Mouse (Mus musculus) G1E (cell line): ENCODE data around the gene Olfr1102. TPM values are rescaled to one million over a fixed set of nuclear protein-coding genes. Genes with fewer than 3 reads are reported as not detected.

Source experiments
- ATAC-seq: 2 replicates; pipeline ENCODE4 v1.8.0; 2016; ENCODE audit warnings: mild to moderate bottlenecking; ENCODE audit not compliant: insufficient number of reproducible peaks, poor library complexity, low FRiP score, severe bottlenecking; ENCODE audit errors: extremely low read depth
- DNase-seq: peaks from one replicate; pipeline ENCODE4 v3.0.0; 2012; ENCODE audit warnings: low spot score
- H3K27me3 ChIP-seq: 2 replicates; pipeline ENCODE4 v1.6.1; 2012; ENCODE audit warnings: mild to moderate bottlenecking, low read length, inconsistent platforms; ENCODE audit not compliant: insufficient read depth
- H3K36me3 ChIP-seq: replicated peaks from 2 replicates; pipeline ENCODE3; 2012; ENCODE audit warnings: mild to moderate bottlenecking, inconsistent platforms
- H3K4me1 ChIP-seq: 2 replicates; pipeline ENCODE4 v1.6.1; 2012; ENCODE audit warnings: low read depth, low read length, inconsistent platforms, mixed read lengths; ENCODE audit not compliant: insufficient read depth
- H3K4me3 ChIP-seq: 2 replicates; pipeline ENCODE4 v1.5.1; 2012; ENCODE audit warnings: low read depth, mild to moderate bottlenecking, inconsistent platforms, low read length, moderate library complexity, mixed read lengths
- H3K9me3 ChIP-seq: replicated peaks from 2 replicates; pipeline ENCODE4 v1.6.1; 2012; ENCODE audit warnings: inconsistent platforms
- CTCF ChIP-seq: IDR thresholded peaks from 2 replicates; pipeline ENCODE4 v1.5.1; 2012; ENCODE audit warnings: low read depth, low read length, inconsistent platforms, mixed read lengths
- GATA1 ChIP-seq: IDR thresholded peaks from 2 replicates; pipeline ENCODE4 v1.6.1; 2012; ENCODE audit warnings: borderline replicate concordance, low read length, inconsistent platforms, mixed read lengths
- GATA2 ChIP-seq: IDR thresholded peaks from 2 replicates; pipeline ENCODE4 v1.6.1; 2012; ENCODE audit warnings: low read depth, low read length, inconsistent platforms, borderline replicate concordance
- POLR2AphosphoS5 ChIP-seq: IDR thresholded peaks from 2 replicates; pipeline ENCODE4 v1.6.1; 2012; ENCODE audit warnings: low read depth, low read length, inconsistent platforms; ENCODE audit not compliant: insufficient replicate concordance
- TAL1 ChIP-seq: conservative IDR thresholded peaks from 2 replicates; pipeline ENCODE4 v1.6.1; 2012; ENCODE audit warnings: low read depth, low read length, inconsistent platforms, mixed read lengths
- polyA plus RNA-seq: library from polyadenylated mRNA; stranded (reverse); fragments of >175 nt; gene quantifications from 2 replicates; pipeline ENCODE4 v1.2.3, GENCODE M21; 2012
- total RNA-seq, 2 experiments: library from RNA; stranded (forward) in 1 of 2; stranded (reverse) in 1 of 2; fragments of 200-1000 nt in 1 of 2; fragments of >200 nt in 1 of 2; fragmentation: Nextera tagmentation in 1 of 2; gene quantifications; 2 replicates each; pipeline ENCODE4 v1.2.3; 2014 to 2017

The Olfr1102 gene
- total RNA-seq (2014; fragmentation: Nextera tagmentation) (not detected in 2 replicates), total RNA-seq (2017) (not detected in 2 replicates), polyA plus RNA-seq (not detected in 2 replicates)

GRCm38 (mm10) chr2:86998098-86998497 lies at the start of gene Olfr1102:
TSS of gene Olfr1102 (plus strand) at chr2:86998398.
- TF ChIP-seq GATA1 (no peak), POLR2AphosphoS5 (no peak), GATA2 (no peak), TAL1 (no peak), CTCF (no peak)
- no peaks in the 10 kb centered on the region for H3K4me1 ChIP-seq
- ATAC-seq (no peak), DNase-seq (no peak)
- no peaks in the 10 kb centered on the region for H3K36me3 ChIP-seq
- no peak within 1 kb of the TSS for H3K4me3 ChIP-seq
- no peaks in the 10 kb centered on the region for H3K27me3 ChIP-seq
- H3K9me3 ChIP-seq = no peaks in the 10 kb centered on the region

GRCm38 (mm10) chr2:86960593-86960992 lies 37.6 kb upstream of the Olfr1102 start, which contains the start of gene Olfr1099:
TSS of gene Olfr1099 (minus strand) at chr2:86960693.
- DNase-seq (no peak), ATAC-seq (no peak)
- Histone ChIP-seq H3K9me3 (no peaks in the 10 kb centered on the region), H3K27me3 (no peaks in the 10 kb centered on the region), H3K4me3 (no peak within 1 kb of the TSS), H3K36me3 (no peaks in the 10 kb centered on the region), H3K4me1 (no peaks in the 10 kb centered on the region)
- TF ChIP-seq CTCF (no peak), POLR2AphosphoS5 (no peak)

GRCm38 (mm10) chr2:86979854-86980253 lies 18.3 kb upstream of the Olfr1102 start, which contains the start of gene Olfr1100:
TSS of gene Olfr1100 (minus strand) at chr2:86979954.
- Histone ChIP-seq H3K36me3 (no peaks in the 10 kb centered on the region), H3K9me3 (no peaks in the 10 kb centered on the region), H3K27me3 (no peaks in the 10 kb centered on the region), H3K4me3 (no peak within 1 kb of the TSS), H3K4me1 (no peaks in the 10 kb centered on the region)
- DNase-seq (no peak), ATAC-seq (no peak)
- TF ChIP-seq TAL1 (no peak), GATA1 (no peak), GATA2 (no peak), POLR2AphosphoS5 (no peak), CTCF (no peak)

GRCm38 (mm10) chr2:86991121-86991520 lies 7.1 kb upstream of the Olfr1102 start, which contains the start of gene Olfr1101:
TSS of gene Olfr1101 (minus strand) at chr2:86991221.
- no peaks in the 10 kb centered on the region for H3K36me3 ChIP-seq
- H3K27me3 ChIP-seq = no peaks in the 10 kb centered on the region
- H3K9me3 ChIP-seq = no peaks in the 10 kb centered on the region
- ATAC-seq (no peak), DNase-seq (no peak)
- H3K4me3 ChIP-seq = no peak within 1 kb of the TSS
- no peaks in the 10 kb centered on the region for H3K4me1 ChIP-seq
- no peak for TF ChIP-seq GATA1
- TF ChIP-seq CTCF = no peak
- no peak for TF ChIP-seq GATA2
- TF ChIP-seq POLR2AphosphoS5 = no peak
- TF ChIP-seq TAL1 = no peak

- no peaks in the 10 kb centered on the region for H3K4me1 ChIP-seq
Measured at GRCm38 (mm10) chr2:87026980-87027379, 28.8 kb downstream of the Olfr1102 start, which contains the start of gene Olfr1104. TSS of gene Olfr1104 (minus strand) at chr2:87027080.

GRCm38 (mm10) chr2:87036431-87036830 lies 38.2 kb downstream of the Olfr1102 start, which contains the start of gene Olfr1105:
TSS of gene Olfr1105 (minus strand) at chr2:87036531.
- TF ChIP-seq CTCF = no peak
- no peak for TF ChIP-seq GATA2
- no peak for TF ChIP-seq POLR2AphosphoS5
- TF ChIP-seq TAL1 = no peak
- TF ChIP-seq GATA1 = no peak
- Histone ChIP-seq H3K27me3 (no peaks in the 10 kb centered on the region), H3K4me3 (no peak within 1 kb of the TSS), H3K9me3 (0 out of 2 replicates have a peak, but pooled peaks cover 4% of the 10 kb centered on the region), H3K4me1 (no peaks in the 10 kb centered on the region), H3K36me3 (no peaks in the 10 kb centered on the region)
- no peak for DNase-seq
- ATAC-seq = no peak

More at GRCm38 (mm10) chr2:87026980-87027379, 28.8 kb downstream of the Olfr1102 start, which contains the start of gene Olfr1104:
- no peaks in the 10 kb centered on the region for H3K9me3 ChIP-seq
- H3K27me3 ChIP-seq = no peaks in the 10 kb centered on the region
- H3K36me3 ChIP-seq = no peaks in the 10 kb centered on the region
- H3K4me3 ChIP-seq = no peak within 1 kb of the TSS
- no peak for ATAC-seq
- DNase-seq = no peak
- TF ChIP-seq GATA2 = no peak

- DNase-seq (no peak), ATAC-seq (no peak)
- Histone ChIP-seq H3K4me1 (no peaks in the 10 kb centered on the region), H3K27me3 (no peaks in the 10 kb centered on the region), H3K36me3 (no peaks in the 10 kb centered on the region), H3K9me3 (no peaks in the 10 kb centered on the region), H3K4me3 (no peak within 1 kb of the TSS)
- TF ChIP-seq TAL1 (no peak), GATA2 (no peak), CTCF (no peak), GATA1 (no peak), POLR2AphosphoS5 (no peak)
Measured at GRCm38 (mm10) chr2:87052173-87052572, 54.0 kb downstream of the Olfr1102 start, which contains the start of gene Olfr1106. TSS of gene Olfr1106 (minus strand) at chr2:87052273.

Other genes starting within 250 kb of the Olfr1102 start
Only the 20 nearest of the 22 such genes appear.
- gene Olfr1093, start 215.9 kb upstream of the Olfr1102 start, total RNA-seq (2014; fragmentation: Nextera tagmentation) = not detected in 2 replicates
- gene Olfr1093, start 215.9 kb upstream of the Olfr1102 start, total RNA-seq (2017) = 0.33 TPM in 1 of 2 replicates, not detected in the other
- not detected in 2 replicates for gene Olfr1093, start 215.9 kb upstream of the Olfr1102 start, polyA plus RNA-seq
- gene Olfr141, start 188.4 kb upstream of the Olfr1102 start, total RNA-seq (2014; fragmentation: Nextera tagmentation) = not detected in 2 replicates
- gene Olfr141, start 188.4 kb upstream of the Olfr1102 start, total RNA-seq (2017) = 0.17 TPM in 1 of 2 replicates, not detected in the other
- not detected in 2 replicates for gene Olfr141, start 188.4 kb upstream of the Olfr1102 start, polyA plus RNA-seq
- gene Olfr1094, start 173.7 kb upstream of the Olfr1102 start, total RNA-seq (2014; fragmentation: Nextera tagmentation) = not detected in 2 replicates
- gene Olfr1094, start 173.7 kb upstream of the Olfr1102 start, total RNA-seq (2017) = not detected in 2 replicates
- gene Olfr1094, start 173.7 kb upstream of the Olfr1102 start, polyA plus RNA-seq = not detected in 2 replicates
- gene Olfr1095, start 146.7 kb upstream of the Olfr1102 start, total RNA-seq (2014; fragmentation: Nextera tagmentation) = not detected in 2 replicates
- 0.17 and 0.33 TPM in 2 replicates for gene Olfr1095, start 146.7 kb upstream of the Olfr1102 start, total RNA-seq (2017)
- gene Olfr1095, start 146.7 kb upstream of the Olfr1102 start, polyA plus RNA-seq = not detected in 2 replicates
- not detected in 2 replicates for gene Gm13723, start 123.6 kb upstream of the Olfr1102 start, total RNA-seq (2014; fragmentation: Nextera tagmentation)
- gene Gm13723, start 123.6 kb upstream of the Olfr1102 start, total RNA-seq (2017) = under 0.01 TPM in 1 of 2 replicates, not detected in the other
- gene Gm13723, start 123.6 kb upstream of the Olfr1102 start, polyA plus RNA-seq = not detected in 2 replicates
- not detected in 2 replicates for gene Olfr1097, start 106.2 kb upstream of the Olfr1102 start, total RNA-seq (2014; fragmentation: Nextera tagmentation)
- 0.05 and 0.06 TPM in 2 replicates for gene Olfr1097, start 106.2 kb upstream of the Olfr1102 start, total RNA-seq (2017)
- not detected in 2 replicates for gene Olfr1097, start 106.2 kb upstream of the Olfr1102 start, polyA plus RNA-seq
- gene Olfr1098, start 73.9 kb upstream of the Olfr1102 start, total RNA-seq (2014; fragmentation: Nextera tagmentation) = not detected in 2 replicates
- 0.05 TPM in 1 of 2 replicates, not detected in the other for gene Olfr1098, start 73.9 kb upstream of the Olfr1102 start, total RNA-seq (2017)
- not detected in 2 replicates for gene Olfr1098, start 73.9 kb upstream of the Olfr1102 start, polyA plus RNA-seq
- not detected in 2 replicates for gene Olfr1099, start 37.7 kb upstream of the Olfr1102 start, total RNA-seq (2014; fragmentation: Nextera tagmentation)
- gene Olfr1099, start 37.7 kb upstream of the Olfr1102 start, total RNA-seq (2017) = 0.33 TPM in 1 of 2 replicates, not detected in the other
- gene Olfr1099, start 37.7 kb upstream of the Olfr1102 start, polyA plus RNA-seq = not detected in 2 replicates
- not detected in 2 replicates for gene Olfr1100, start 18.4 kb upstream of the Olfr1102 start, total RNA-seq (2014; fragmentation: Nextera tagmentation)
- gene Olfr1100, start 18.4 kb upstream of the Olfr1102 start, total RNA-seq (2017) = 0.11 TPM in 1 of 2 replicates, not detected in the other
- gene Olfr1100, start 18.4 kb upstream of the Olfr1102 start, polyA plus RNA-seq = not detected in 2 replicates
- not detected in 2 replicates for gene Olfr1101, start 7.2 kb upstream of the Olfr1102 start, total RNA-seq (2014; fragmentation: Nextera tagmentation)
- gene Olfr1101, start 7.2 kb upstream of the Olfr1102 start, total RNA-seq (2017) = 0.05 and 0.06 TPM in 2 replicates
- gene Olfr1101, start 7.2 kb upstream of the Olfr1102 start, polyA plus RNA-seq = not detected in 2 replicates
- not detected in 2 replicates for gene Olfr1104, start 28.7 kb downstream of the Olfr1102 start, total RNA-seq (2014; fragmentation: Nextera tagmentation)
- gene Olfr1104, start 28.7 kb downstream of the Olfr1102 start, total RNA-seq (2017) = 0.71 TPM in 1 of 2 replicates, not detected in the other
- gene Olfr1104, start 28.7 kb downstream of the Olfr1102 start, polyA plus RNA-seq = not detected in 2 replicates
- gene Olfr1105, start 38.1 kb downstream of the Olfr1102 start, total RNA-seq (2014; fragmentation: Nextera tagmentation) = not detected in 2 replicates
- gene Olfr1105, start 38.1 kb downstream of the Olfr1102 start, total RNA-seq (2017) = 0.16 and 0.17 TPM in 2 replicates
- not detected in 2 replicates for gene Olfr1105, start 38.1 kb downstream of the Olfr1102 start, polyA plus RNA-seq
- gene Olfr1106, start 53.9 kb downstream of the Olfr1102 start, total RNA-seq (2014; fragmentation: Nextera tagmentation) = not detected in 2 replicates
- gene Olfr1106, start 53.9 kb downstream of the Olfr1102 start, total RNA-seq (2017) = 0.05 and 0.12 TPM in 2 replicates
- gene Olfr1106, start 53.9 kb downstream of the Olfr1102 start, polyA plus RNA-seq = not detected in 2 replicates
- not detected in 2 replicates for gene Olfr1107, start 77.4 kb downstream of the Olfr1102 start, total RNA-seq (2014; fragmentation: Nextera tagmentation)
- 0.29 TPM in 1 of 2 replicates, not detected in the other for gene Olfr1107, start 77.4 kb downstream of the Olfr1102 start, total RNA-seq (2017)
- not detected in 2 replicates for gene Olfr1107, start 77.4 kb downstream of the Olfr1102 start, polyA plus RNA-seq
- not detected in 2 replicates for gene Olfr1109, start 97.6 kb downstream of the Olfr1102 start, total RNA-seq (2014; fragmentation: Nextera tagmentation)
- gene Olfr1109, start 97.6 kb downstream of the Olfr1102 start, total RNA-seq (2017) = 0.22 TPM in 1 of 2 replicates, not detected in the other
- gene Olfr1109, start 97.6 kb downstream of the Olfr1102 start, polyA plus RNA-seq = not detected in 2 replicates
- not detected in 2 replicates for gene Olfr259, start 116.2 kb downstream of the Olfr1102 start, total RNA-seq (2014; fragmentation: Nextera tagmentation)
- 0.11 TPM in 1 of 2 replicates, not detected in the other for gene Olfr259, start 116.2 kb downstream of the Olfr1102 start, total RNA-seq (2017)
- not detected in 2 replicates for gene Olfr259, start 116.2 kb downstream of the Olfr1102 start, polyA plus RNA-seq
- gene Olfr1110, start 141.9 kb downstream of the Olfr1102 start, total RNA-seq (2014; fragmentation: Nextera tagmentation) = not detected in 2 replicates
- gene Olfr1110, start 141.9 kb downstream of the Olfr1102 start, total RNA-seq (2017) = 0.11 and 0.17 TPM in 2 replicates
- not detected in 2 replicates for gene Olfr1110, start 141.9 kb downstream of the Olfr1102 start, polyA plus RNA-seq
- gene Olfr1111, start 154.2 kb downstream of the Olfr1102 start, total RNA-seq (2014; fragmentation: Nextera tagmentation) = not detected in 2 replicates
- gene Olfr1111, start 154.2 kb downstream of the Olfr1102 start, total RNA-seq (2017) = 0.23 TPM in 1 of 2 replicates, not detected in the other
- gene Olfr1111, start 154.2 kb downstream of the Olfr1102 start, polyA plus RNA-seq = not detected in 2 replicates
- not detected in 2 replicates for gene Olfr1112, start 189.4 kb downstream of the Olfr1102 start, total RNA-seq (2014; fragmentation: Nextera tagmentation)
- 0.44 TPM in 1 of 2 replicates, not detected in the other for gene Olfr1112, start 189.4 kb downstream of the Olfr1102 start, total RNA-seq (2017)
- not detected in 2 replicates for gene Olfr1112, start 189.4 kb downstream of the Olfr1102 start, polyA plus RNA-seq
- not detected in 2 replicates for gene Olfr1113, start 210.6 kb downstream of the Olfr1102 start, total RNA-seq (2014; fragmentation: Nextera tagmentation)
- 0.05 TPM in 1 of 2 replicates, not detected in the other for gene Olfr1113, start 210.6 kb downstream of the Olfr1102 start, total RNA-seq (2017)
- not detected in 2 replicates for gene Olfr1113, start 210.6 kb downstream of the Olfr1102 start, polyA plus RNA-seq